Mouse (Mus musculus): Measurements from ENCODE around the gene Sumo1. TPM values are rescaled to one million over a fixed set of nuclear protein-coding genes. Genes with fewer than 3 reads are reported as not detected.

The Sumo1 gene
- polyA plus RNA-seq, 1 experiment from 2014 or later = 460 TPM

GRCm38 (mm10) chr1:59625410-59625809, 45.2 kb downstream of the Sumo1 start:
- H3K4me1 ChIP-seq (ENCODE audit: control insufficient read depth, insufficient read depth, low read length) = no peaks in the 10 kb centered on the region
- H3K9ac ChIP-seq (ENCODE audit: low read depth, low read length) = no peak overlapping the region
- no peaks in the 10 kb centered on the region for H3K36me3 ChIP-seq (ENCODE audit: control insufficient read depth, insufficient read depth, low read length)
- no peak for ATAC-seq (ENCODE audit: low FRiP score, low TSS enrichment)
- H3K27ac ChIP-seq (ENCODE audit: low read depth, low read length) = no peak overlapping the region
- WGBS = 87% methylated on average over 5 of the region's 5 CpGs
- H3K27me3 ChIP-seq (ENCODE audit: control insufficient read depth, insufficient read depth, low read length) = no peaks in the 10 kb centered on the region
- H3K4me2 ChIP-seq (replicated peaks; ENCODE audit: low read depth, low read length) = no peak overlapping the region
- no peak overlapping the region for H3K4me3 ChIP-seq (ENCODE audit: low read length)
- no peaks in the 10 kb centered on the region for H3K9me3 ChIP-seq (ENCODE audit: control insufficient read depth, low read length)

GRCm38 (mm10) chr1:59623325-59624017, 47.2 kb downstream of the Sumo1 start:
- H3K27me3 ChIP-seq (ENCODE audit: control insufficient read depth, insufficient read depth, low read length) = no peaks in the 10 kb centered on the region
- peak; percentile 92 for ATAC-seq (ENCODE audit: low FRiP score, low TSS enrichment)

GRCm38 (mm10) chr1:59619201-59619600, 51.4 kb downstream of the Sumo1 start:
- no peaks in the 10 kb centered on the region for H3K9me3 ChIP-seq (ENCODE audit: control insufficient read depth, low read length)
- H3K4me3 ChIP-seq (ENCODE audit: low read length) = no peak overlapping the region
- no peak overlapping the region for H3K27ac ChIP-seq (ENCODE audit: low read depth, low read length)
- no peaks in the 10 kb centered on the region for H3K36me3 ChIP-seq (ENCODE audit: control insufficient read depth, insufficient read depth, low read length)
- no peaks in the 10 kb centered on the region for H3K27me3 ChIP-seq (ENCODE audit: control insufficient read depth, insufficient read depth, low read length)
- H3K4me1 ChIP-seq (ENCODE audit: control insufficient read depth, insufficient read depth, low read length) = no peaks in the 10 kb centered on the region
- no peak overlapping the region for H3K9ac ChIP-seq (ENCODE audit: low read depth, low read length)
- no peak for ATAC-seq (ENCODE audit: low FRiP score, low TSS enrichment)
- 91% methylated on average over 10 of the region's 10 CpGs for WGBS
- no peak overlapping the region for H3K4me2 ChIP-seq (replicated peaks; ENCODE audit: low read depth, low read length)

More at GRCm38 (mm10) chr1:59623325-59624017, 47.2 kb downstream of the Sumo1 start:
- Histone ChIP-seq H3K4me3 (ENCODE audit: low read length) (no peak overlapping the region), H3K27ac (ENCODE audit: low read depth, low read length) (no peak overlapping the region), H3K4me1 (ENCODE audit: control insufficient read depth, insufficient read depth, low read length) (no peaks in the 10 kb centered on the region), H3K4me2 (replicated peaks; ENCODE audit: low read depth, low read length) (no peak overlapping the region), H3K9me3 (ENCODE audit: control insufficient read depth, low read length) (no peaks in the 10 kb centered on the region), H3K36me3 (ENCODE audit: control insufficient read depth, insufficient read depth, low read length) (no peaks in the 10 kb centered on the region), H3K9ac (ENCODE audit: low read depth, low read length) (no peak overlapping the region)
- 27% methylated on average over 5 of the region's 5 CpGs for WGBS

- H3K9me3 ChIP-seq (ENCODE audit: control insufficient read depth, low read length) = no peaks in the 10 kb centered on the region
- no peak overlapping the region for H3K4me3 ChIP-seq (ENCODE audit: low read length)
- H3K4me1 ChIP-seq (ENCODE audit: control insufficient read depth, insufficient read depth, low read length) = no peaks in the 10 kb centered on the region
- no peak overlapping the region for H3K27ac ChIP-seq (ENCODE audit: low read depth, low read length)
- no peak overlapping the region for H3K4me2 ChIP-seq (replicated peaks; ENCODE audit: low read depth, low read length)
- no peaks in the 10 kb centered on the region for H3K27me3 ChIP-seq (ENCODE audit: control insufficient read depth, insufficient read depth, low read length)
- WGBS = 91% methylated on average over 2 of the region's 2 CpGs
- ATAC-seq (ENCODE audit: low FRiP score, low TSS enrichment) = no peak
- no peaks in the 10 kb centered on the region for H3K36me3 ChIP-seq (ENCODE audit: control insufficient read depth, insufficient read depth, low read length)
- H3K9ac ChIP-seq (ENCODE audit: low read depth, low read length) = no peak overlapping the region
These were observed 55.6 kb downstream of the Sumo1 start for GRCm38 (mm10) chr1:59615021-59615420.

- Histone ChIP-seq H3K36me3 (ENCODE audit: control insufficient read depth, insufficient read depth, low read length) (no peaks in the 10 kb centered on the region), H3K4me3 (ENCODE audit: low read length) (no peak overlapping the region), H3K9ac (ENCODE audit: low read depth, low read length) (no peak overlapping the region), H3K27ac (ENCODE audit: low read depth, low read length) (no peak overlapping the region), H3K4me1 (ENCODE audit: control insufficient read depth, insufficient read depth, low read length) (0 out of 2 replicates have a peak, but pooled peaks cover 3% of the 10 kb centered on the region), H3K27me3 (ENCODE audit: control insufficient read depth, insufficient read depth, low read length) (no peaks in the 10 kb centered on the region), H3K9me3 (ENCODE audit: control insufficient read depth, low read length) (no peaks in the 10 kb centered on the region), H3K4me2 (replicated peaks; ENCODE audit: low read depth, low read length) (no peak overlapping the region)
- no peak for ATAC-seq (ENCODE audit: low FRiP score, low TSS enrichment)
- 49% methylated on average over 6 of the region's 6 CpGs for WGBS
These were observed 56.8 kb downstream of the Sumo1 start for GRCm38 (mm10) chr1:59613795-59614194.

GRCm38 (mm10) chr1:59610929-59611328, 59.7 kb downstream of the Sumo1 start:
- no peak overlapping the region for H3K9ac ChIP-seq (ENCODE audit: low read depth, low read length)
- no peak overlapping the region for H3K27ac ChIP-seq (ENCODE audit: low read depth, low read length)
- H3K4me1 ChIP-seq (ENCODE audit: control insufficient read depth, insufficient read depth, low read length) = 0 out of 2 replicates have a peak, but pooled peaks cover 3% of the 10 kb centered on the region
- no peaks in the 10 kb centered on the region for H3K36me3 ChIP-seq (ENCODE audit: control insufficient read depth, insufficient read depth, low read length)
- H3K4me3 ChIP-seq (ENCODE audit: low read length) = no peak overlapping the region
- H3K4me2 ChIP-seq (replicated peaks; ENCODE audit: low read depth, low read length) = no peak overlapping the region
- H3K27me3 ChIP-seq (ENCODE audit: control insufficient read depth, insufficient read depth, low read length) = no peaks in the 10 kb centered on the region
- ATAC-seq (ENCODE audit: low FRiP score, low TSS enrichment) = no peak
- 90% methylated on average over 3 of the region's 3 CpGs for WGBS
- H3K9me3 ChIP-seq (ENCODE audit: control insufficient read depth, low read length) = no peaks in the 10 kb centered on the region

GRCm38 (mm10) chr1:59609896-59610295, 60.7 kb downstream of the Sumo1 start:
- no peak overlapping the region for H3K4me3 ChIP-seq (ENCODE audit: low read length)
- H3K9me3 ChIP-seq (ENCODE audit: control insufficient read depth, low read length) = no peaks in the 10 kb centered on the region
- WGBS = 48% methylated on average over 10 of the region's 10 CpGs
- ATAC-seq (ENCODE audit: low FRiP score, low TSS enrichment) = 0 out of 2 replicates have a peak, but pooled peaks have one; percentile 50
- H3K36me3 ChIP-seq (ENCODE audit: control insufficient read depth, insufficient read depth, low read length) = no peaks in the 10 kb centered on the region
- H3K27ac ChIP-seq (ENCODE audit: low read depth, low read length) = no peak overlapping the region; the same call in 1 of the 2 replicates
- no peak overlapping the region for H3K9ac ChIP-seq (ENCODE audit: low read depth, low read length)
- H3K4me1 ChIP-seq (ENCODE audit: control insufficient read depth, insufficient read depth, low read length) = 0 out of 2 replicates have a peak, but pooled peaks cover 3% of the 10 kb centered on the region
- no peak overlapping the region for H3K4me2 ChIP-seq (replicated peaks; ENCODE audit: low read depth, low read length)
- H3K27me3 ChIP-seq (ENCODE audit: control insufficient read depth, insufficient read depth, low read length) = no peaks in the 10 kb centered on the region

GRCm38 (mm10) chr1:59609458-59609857, 61.2 kb downstream of the Sumo1 start:
- H3K27ac ChIP-seq (ENCODE audit: low read depth, low read length) = no peak overlapping the region; the same call in 1 of the 2 replicates
- WGBS = 82% methylated on average over 4 of the region's 4 CpGs
- no peaks in the 10 kb centered on the region for H3K36me3 ChIP-seq (ENCODE audit: control insufficient read depth, insufficient read depth, low read length)
- H3K4me2 ChIP-seq (replicated peaks; ENCODE audit: low read depth, low read length) = no peak overlapping the region
- no peak overlapping the region for H3K4me3 ChIP-seq (ENCODE audit: low read length)
- no peak overlapping the region for H3K9ac ChIP-seq (ENCODE audit: low read depth, low read length)
- no peak for ATAC-seq (ENCODE audit: low FRiP score, low TSS enrichment)
- H3K9me3 ChIP-seq (ENCODE audit: control insufficient read depth, low read length) = no peaks in the 10 kb centered on the region
- 0 out of 2 replicates have a peak, but pooled peaks cover 3% of the 10 kb centered on the region for H3K4me1 ChIP-seq (ENCODE audit: control insufficient read depth, insufficient read depth, low read length)
- no peaks in the 10 kb centered on the region for H3K27me3 ChIP-seq (ENCODE audit: control insufficient read depth, insufficient read depth, low read length)

- H3K27me3 ChIP-seq (ENCODE audit: control insufficient read depth, insufficient read depth, low read length) = no peaks in the 10 kb centered on the region
- H3K4me1 ChIP-seq (ENCODE audit: control insufficient read depth, insufficient read depth, low read length) = 0 out of 2 replicates have a peak, but pooled peaks cover 3% of the 10 kb centered on the region
- no peak overlapping the region for H3K27ac ChIP-seq (ENCODE audit: low read depth, low read length)
- H3K4me3 ChIP-seq (ENCODE audit: low read length) = no peak overlapping the region
- ATAC-seq (ENCODE audit: low FRiP score, low TSS enrichment) = no peak
- no peak overlapping the region for H3K4me2 ChIP-seq (replicated peaks; ENCODE audit: low read depth, low read length)
- H3K9me3 ChIP-seq (ENCODE audit: control insufficient read depth, low read length) = no peaks in the 10 kb centered on the region
- WGBS = 66% methylated on average over 5 of the region's 5 CpGs
- H3K36me3 ChIP-seq (ENCODE audit: control insufficient read depth, insufficient read depth, low read length) = no peaks in the 10 kb centered on the region
- H3K9ac ChIP-seq (ENCODE audit: low read depth, low read length) = no peak overlapping the region
These were observed 61.7 kb downstream of the Sumo1 start for GRCm38 (mm10) chr1:59608920-59609319.

Measured in kidney, embryonic 14.5 days (tissue).